Mouse (Mus musculus): ENCODE results near the gene S100a14.

S100a14 gene

DNA sequence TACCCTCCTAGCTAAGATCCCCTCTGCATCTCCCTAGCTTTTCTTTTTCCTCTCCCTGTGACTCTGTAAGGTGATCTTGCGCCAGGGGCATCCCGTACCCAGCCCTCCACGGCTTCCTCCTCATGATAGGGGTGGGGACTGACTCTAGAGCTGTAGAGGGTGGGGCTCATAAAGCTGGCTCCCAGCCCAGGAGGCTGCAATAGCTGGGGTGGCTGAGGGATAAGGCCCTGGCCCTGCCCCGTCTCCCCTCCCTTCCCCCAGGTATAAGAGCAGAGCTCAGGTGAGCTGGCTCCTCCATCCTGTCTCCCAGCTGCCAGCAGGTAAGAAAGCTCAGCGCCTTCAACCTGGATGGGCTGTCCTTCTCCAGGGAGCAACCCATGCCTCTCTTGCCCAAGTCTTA is at the start of gene S100a14:
S100a14 (plus strand) TSS at position 277 of the 400 bp plus-strand sequence.
- DNase-seq (ENCODE audit: low read depth): no peak

- no peak for DNase-seq (ENCODE audit: low read depth)
Measured at GRCm38 (mm10) chr3:90486998-90487397, 39.7 kb upstream of the S100a14 start.

- DNase-seq (ENCODE audit: low read depth): no peak
Measured at GRCm38 (mm10) chr3:90488576-90488975, 38.1 kb upstream of the S100a14 start.

GRCm38 (mm10) chr3:90490696-90491256 is 35.9 kb upstream of the S100a14 start, which contains the start of gene Snapin:
Snapin (minus strand) TSS chr3:90491033.
- peak; percentile 97 for DNase-seq (ENCODE audit: low read depth)

DNA sequence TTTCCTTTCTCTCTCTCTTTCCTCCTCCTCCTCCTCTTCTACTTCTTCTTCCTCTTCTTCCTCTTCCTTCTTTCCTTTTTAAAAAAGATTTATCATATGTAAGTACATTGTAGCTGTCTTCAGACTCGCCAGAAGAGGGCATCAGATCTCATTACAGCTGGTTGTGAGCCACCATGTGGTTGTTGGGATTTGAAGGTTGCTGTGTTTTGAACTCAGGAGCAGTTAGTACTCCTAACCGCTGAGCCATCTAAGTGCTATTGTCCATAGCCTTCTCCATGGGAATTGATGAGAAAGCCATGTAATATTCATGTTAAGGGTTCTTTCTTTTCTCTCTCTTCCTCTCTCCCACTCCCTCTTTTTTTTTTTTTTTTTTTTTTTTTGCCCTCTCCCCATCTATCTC is 35.3 kb upstream of the S100a14 start:
- peak; percentile 82 for DNase-seq (ENCODE audit: low read depth)

DNA sequence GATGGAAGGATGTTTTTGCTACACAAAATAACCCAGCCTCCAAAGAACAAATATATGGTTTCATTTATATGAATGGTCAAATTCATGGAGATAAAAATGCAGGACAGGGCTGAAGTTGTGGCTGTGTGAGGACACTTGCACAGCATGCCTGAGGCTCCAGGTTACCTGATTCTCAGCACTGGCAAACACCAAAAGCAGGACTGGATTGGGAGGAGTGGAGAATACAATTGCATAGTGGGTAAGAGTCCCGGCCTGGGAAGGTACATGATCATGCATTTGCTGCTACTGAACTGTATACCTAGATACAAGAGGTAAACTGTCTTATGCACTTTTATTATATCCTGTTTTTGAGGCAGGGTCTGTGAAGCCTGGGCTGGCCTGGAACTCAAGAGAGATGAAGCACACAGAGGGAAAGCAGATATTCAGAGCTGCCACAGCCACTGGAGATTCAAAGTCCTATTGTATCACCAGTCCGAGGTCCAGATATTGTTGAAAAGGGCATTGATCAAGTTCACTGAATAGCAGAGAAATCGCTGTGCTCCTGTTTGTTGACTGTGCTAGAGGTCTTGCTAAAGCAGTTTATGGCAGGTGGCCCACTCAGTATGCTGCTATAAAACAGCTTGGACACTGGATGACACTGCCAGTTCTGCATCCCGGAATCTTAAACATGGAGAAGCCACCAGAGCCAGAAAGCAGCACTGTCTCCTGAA is 32.7 kb upstream of the S100a14 start:
- DNase-seq (ENCODE audit: low read depth): no peak

GRCm38 (mm10) chr3:90495850-90496525 is 30.7 kb upstream of the S100a14 start:
- no peak for DNase-seq (ENCODE audit: low read depth)

GRCm38 (mm10) chr3:90497597-90497996 is 29.1 kb upstream of the S100a14 start:
- no peak for DNase-seq (ENCODE audit: low read depth)

GRCm38 (mm10) chr3:90503444-90503843 is 23.2 kb upstream of the S100a14 start:
- peak; percentile 42 for DNase-seq (ENCODE audit: low read depth)

- no peak for DNase-seq (ENCODE audit: low read depth)
Measured at GRCm38 (mm10) chr3:90505216-90505615, 21.4 kb upstream of the S100a14 start.

DNA sequence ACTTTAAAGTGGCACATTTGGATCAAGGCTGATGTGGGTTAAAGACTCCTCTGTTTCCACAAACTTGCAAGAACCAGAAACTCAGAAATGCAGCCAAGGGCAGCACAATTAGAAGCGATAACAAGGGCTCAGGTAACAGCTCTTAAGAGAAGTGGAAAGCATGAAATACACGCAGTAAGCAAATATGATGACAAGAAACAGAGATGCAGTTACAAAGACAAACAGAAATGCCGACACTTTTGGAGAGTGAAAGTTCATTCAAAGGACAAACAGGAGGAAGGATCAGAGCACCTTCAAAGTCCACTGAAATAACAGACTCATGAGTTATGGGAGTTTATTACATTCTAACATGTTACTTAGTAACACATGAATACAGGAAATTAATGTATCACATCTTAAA is 20.3 kb upstream of the S100a14 start:
- no peak for DNase-seq (ENCODE audit: low read depth)

DNA sequence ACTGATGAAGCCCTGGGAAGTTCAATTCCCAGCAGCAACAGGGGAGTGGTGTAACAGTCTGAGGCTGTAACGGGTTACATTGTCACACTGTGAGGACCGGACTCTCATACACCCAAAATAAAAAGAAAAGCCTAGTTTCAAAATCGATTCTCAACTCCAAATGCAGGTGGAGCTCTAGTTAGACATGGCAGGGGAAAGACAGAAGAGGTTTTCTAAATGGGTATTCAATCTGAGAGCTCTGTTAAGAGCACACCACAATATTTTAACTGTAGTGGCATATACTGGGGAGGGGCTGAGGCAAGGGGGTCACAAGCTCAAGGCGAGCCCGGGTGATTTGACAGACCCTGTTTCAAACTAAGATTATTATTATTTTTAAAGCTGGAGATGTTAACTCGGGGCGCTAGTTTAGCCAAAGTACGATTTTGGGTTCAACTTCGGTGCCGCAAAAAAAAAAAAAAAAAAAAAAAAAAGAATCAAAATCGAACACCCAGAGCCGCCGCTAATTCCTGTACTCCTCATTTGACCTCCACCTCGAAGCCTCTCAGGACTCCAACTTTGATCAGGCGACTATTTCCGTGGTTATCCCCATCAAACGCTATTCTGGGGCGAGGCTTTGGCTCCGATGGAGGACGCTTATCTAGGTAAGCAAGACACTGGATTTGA is 18.2 kb upstream of the S100a14 start:
- DNase-seq (ENCODE audit: low read depth): peak; percentile 59

- peak; percentile 100 for DNase-seq (ENCODE audit: low read depth)
Measured at GRCm38 (mm10) chr3:90508950-90509746, 17.5 kb upstream of the S100a14 start, which contains the start of gene Chtop. Chtop (minus strand) TSS chr3:90509498.

GRCm38 (mm10) chr3:90509747-90510123 is 16.9 kb upstream of the S100a14 start:
- DNase-seq (ENCODE audit: low read depth): no peak

GRCm38 (mm10) chr3:90512276-90512675 is 14.4 kb upstream of the S100a14 start:
- no peak for DNase-seq (ENCODE audit: low read depth)

DNA sequence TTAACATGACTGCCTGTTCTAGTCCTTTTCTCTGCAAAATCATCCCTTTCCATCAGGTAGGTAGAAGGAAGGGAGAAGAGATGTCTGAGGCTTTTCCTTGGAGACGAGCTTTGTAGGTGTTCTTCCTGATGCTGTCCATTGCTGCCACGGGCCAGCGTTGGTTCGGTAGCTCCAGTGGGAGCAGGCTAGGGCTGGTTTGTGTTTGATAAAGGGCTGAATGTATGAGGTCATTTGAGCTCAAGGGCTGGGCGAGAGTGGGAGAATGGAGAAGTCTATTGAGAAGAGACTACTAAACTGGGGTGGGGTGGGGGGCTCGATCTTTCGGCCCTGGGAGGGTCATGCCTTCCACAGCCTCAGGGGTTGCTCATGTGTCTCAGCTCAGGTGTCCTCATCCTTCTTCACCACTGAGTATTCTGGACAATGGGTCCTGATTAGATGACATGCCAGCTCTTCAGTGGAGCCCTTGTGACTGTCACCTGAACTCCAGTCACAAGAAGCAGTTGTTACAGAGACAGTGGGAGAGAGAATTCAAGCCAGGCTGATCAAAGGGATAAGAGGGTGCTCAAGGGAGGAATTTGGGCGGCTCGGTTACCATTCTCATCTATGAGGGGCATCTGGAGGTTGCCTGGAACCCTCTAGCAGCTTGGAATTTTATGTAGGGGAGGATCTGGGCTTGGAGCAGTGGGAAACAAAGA is 13.6 kb upstream of the S100a14 start:
- DNase-seq (ENCODE audit: low read depth): no peak

DNA sequence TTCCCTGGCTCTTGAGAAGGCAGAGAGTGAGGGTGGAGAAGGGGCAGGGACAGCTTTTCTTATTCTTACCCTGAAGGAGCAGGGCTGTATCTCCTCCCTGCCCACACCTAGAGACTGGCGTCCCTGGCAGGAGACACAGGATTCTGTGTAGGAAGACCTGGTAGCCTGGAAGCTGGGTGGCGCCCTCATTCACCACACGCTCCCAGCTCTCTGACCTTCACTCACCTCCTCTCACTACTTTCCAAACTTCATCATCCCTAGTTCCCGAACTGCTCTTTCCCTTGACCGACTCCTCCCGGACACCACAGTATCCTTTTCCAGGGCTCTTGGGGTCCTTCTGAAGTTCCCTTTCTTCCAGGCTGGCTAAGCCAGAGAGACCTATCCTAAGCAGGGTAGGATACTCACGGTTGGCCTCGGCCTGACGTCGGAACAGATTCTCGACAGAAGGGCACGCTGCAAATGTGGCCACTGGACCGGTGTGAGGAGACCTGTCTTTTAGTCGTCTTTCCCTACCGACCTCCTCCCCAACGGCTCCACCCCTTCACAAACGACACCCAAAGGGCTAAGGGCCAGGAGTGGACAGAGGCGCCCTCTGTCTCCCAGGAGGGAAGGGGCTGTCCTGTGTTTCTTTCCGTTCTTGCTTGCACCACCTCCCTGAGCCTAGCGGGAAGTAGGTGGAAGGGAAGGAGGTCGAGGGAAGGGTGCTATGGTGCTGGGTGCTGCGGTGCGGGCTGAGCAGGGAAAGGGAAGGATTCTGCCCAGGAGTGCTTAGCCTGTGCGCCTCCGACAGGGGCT is 12.7 kb upstream of the S100a14 start, which contains the start of the genes S100a1 and S100a13:
S100a1 (minus strand) TSS at position 597 of the 795 bp plus-strand sequence.
S100a13 (plus strand) TSS at position 640 of the 795 bp plus-strand sequence.
- DNase-seq (ENCODE audit: low read depth): peak; percentile 66

- DNase-seq (ENCODE audit: low read depth): peak; percentile 83
Measured at GRCm38 (mm10) chr3:90514691-90515090, 12.0 kb upstream of the S100a14 start.

- peak; percentile 38 for DNase-seq (ENCODE audit: low read depth)
Measured at GRCm38 (mm10) chr3:90515242-90515641, 11.4 kb upstream of the S100a14 start.

DNA sequence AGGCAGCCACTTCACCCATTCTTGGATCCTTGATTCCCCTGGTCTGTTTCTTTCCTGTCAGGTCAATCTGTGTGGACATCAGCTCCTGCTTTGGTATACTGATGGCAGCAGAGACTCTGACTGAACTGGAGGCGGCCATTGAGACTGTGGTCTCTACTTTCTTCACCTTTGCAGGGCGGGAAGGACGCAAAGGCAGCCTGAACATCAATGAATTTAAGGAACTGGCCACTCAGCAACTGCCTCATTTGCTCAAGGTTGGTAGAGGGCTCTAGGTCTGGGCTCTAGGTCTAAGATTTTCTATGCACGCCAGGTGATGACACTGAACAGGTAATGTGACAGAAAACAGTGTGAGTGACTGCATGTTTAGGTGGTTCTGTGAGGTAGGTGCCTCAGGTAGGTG is 10.9 kb upstream of the S100a14 start:
- DNase-seq (ENCODE audit: low read depth): no peak
